Mouse (Mus musculus): Measurements from ENCODE around the gene Slc25a20. TPM values are rescaled to one million over a fixed set of nuclear protein-coding genes. Genes with fewer than 3 reads are reported as not detected.
"Not testable (repeated sequence)": the region's sequence is repeated elsewhere in the genome, so short reads cannot be mapped to it uniquely, and the experiment has no call there.

The Slc25a20 gene
- 40.5 and 43.7 TPM in 2 replicates for total RNA-seq (2017)

- peak; percentile 88 to 94 for ATAC-seq (replicated peaks in 1 of 2; ENCODE audit: insufficient read depth in 1 of 2, low FRiP score in 2 of 2, low TSS enrichment in 1 of 2, low read depth in 1 of 2, poor library complexity in 2 of 2, severe bottlenecking in 2 of 2)
Measured at GRCm38 (mm10) chr9:108661677-108662612, at the start of gene Slc25a20. Slc25a20 (plus strand) TSS chr9:108662088.

- no peak for ATAC-seq (replicated peaks in 1 of 2; ENCODE audit: insufficient read depth in 1 of 2, low FRiP score in 2 of 2, low TSS enrichment in 1 of 2, low read depth in 1 of 2, poor library complexity in 2 of 2, severe bottlenecking in 2 of 2)
Measured at GRCm38 (mm10) chr9:108617301-108617700, 44.6 kb upstream of the Slc25a20 start.

- ATAC-seq (replicated peaks in 1 of 2; ENCODE audit: insufficient read depth in 1 of 2, low FRiP score in 2 of 2, low TSS enrichment in 1 of 2, low read depth in 1 of 2, poor library complexity in 2 of 2, severe bottlenecking in 2 of 2), result no peak
Measured at GRCm38 (mm10) chr9:108626498-108626897, 35.4 kb upstream of the Slc25a20 start.

- no peak for ATAC-seq (replicated peaks in 1 of 2; ENCODE audit: insufficient read depth in 1 of 2, low FRiP score in 2 of 2, low TSS enrichment in 1 of 2, low read depth in 1 of 2, poor library complexity in 2 of 2, severe bottlenecking in 2 of 2)
Measured at GRCm38 (mm10) chr9:108628141-108628540, 33.7 kb upstream of the Slc25a20 start.

- peak in 1 of 2 experiments; percentile 16; a peak in 1 of 4 replicates for ATAC-seq (replicated peaks in 1 of 2; ENCODE audit: insufficient read depth in 1 of 2, low FRiP score in 2 of 2, low TSS enrichment in 1 of 2, low read depth in 1 of 2, poor library complexity in 2 of 2, severe bottlenecking in 2 of 2)
Measured at GRCm38 (mm10) chr9:108630683-108631082, 31.2 kb upstream of the Slc25a20 start.

- ATAC-seq (replicated peaks in 1 of 2; ENCODE audit: insufficient read depth in 1 of 2, low FRiP score in 2 of 2, low TSS enrichment in 1 of 2, low read depth in 1 of 2, poor library complexity in 2 of 2, severe bottlenecking in 2 of 2), result no peak
Measured at GRCm38 (mm10) chr9:108631631-108632256, 30.1 kb upstream of the Slc25a20 start.

GRCm38 (mm10) chr9:108632375-108632774 lies 29.5 kb upstream of the Slc25a20 start:
- ATAC-seq (replicated peaks in 1 of 2; ENCODE audit: insufficient read depth in 1 of 2, low FRiP score in 2 of 2, low TSS enrichment in 1 of 2, low read depth in 1 of 2, poor library complexity in 2 of 2, severe bottlenecking in 2 of 2), result no peak; a peak in 1 of 4 replicates

GRCm38 (mm10) chr9:108633846-108634245 lies 28.0 kb upstream of the Slc25a20 start:
- ATAC-seq (replicated peaks in 1 of 2; ENCODE audit: insufficient read depth in 1 of 2, low FRiP score in 2 of 2, low TSS enrichment in 1 of 2, low read depth in 1 of 2, poor library complexity in 2 of 2, severe bottlenecking in 2 of 2), result no peak

- ATAC-seq (replicated peaks in 1 of 2; ENCODE audit: insufficient read depth in 1 of 2, low FRiP score in 2 of 2, low TSS enrichment in 1 of 2, low read depth in 1 of 2, poor library complexity in 2 of 2, severe bottlenecking in 2 of 2), result no peak
Measured at GRCm38 (mm10) chr9:108635415-108635814, 26.5 kb upstream of the Slc25a20 start.

GRCm38 (mm10) chr9:108639825-108640224 lies 22.1 kb upstream of the Slc25a20 start:
- ATAC-seq (replicated peaks in 1 of 2; ENCODE audit: insufficient read depth in 1 of 2, low FRiP score in 2 of 2, low TSS enrichment in 1 of 2, low read depth in 1 of 2, poor library complexity in 2 of 2, severe bottlenecking in 2 of 2), result no peak

GRCm38 (mm10) chr9:108648166-108648565 lies 13.7 kb upstream of the Slc25a20 start:
- ATAC-seq (replicated peaks in 1 of 2; ENCODE audit: insufficient read depth in 1 of 2, low FRiP score in 2 of 2, low TSS enrichment in 1 of 2, low read depth in 1 of 2, poor library complexity in 2 of 2, severe bottlenecking in 2 of 2), result no peak

GRCm38 (mm10) chr9:108648611-108649560 lies 13.0 kb upstream of the Slc25a20 start, which contains the start of gene Arih2:
Arih2 (minus strand) TSS chr9:108649386.
- peak; percentile 96 to 97 for ATAC-seq (replicated peaks in 1 of 2; ENCODE audit: insufficient read depth in 1 of 2, low FRiP score in 2 of 2, low TSS enrichment in 1 of 2, low read depth in 1 of 2, poor library complexity in 2 of 2, severe bottlenecking in 2 of 2)

- peak; percentile 24 to 41 for ATAC-seq (replicated peaks in 1 of 2; ENCODE audit: insufficient read depth in 1 of 2, low FRiP score in 2 of 2, low TSS enrichment in 1 of 2, low read depth in 1 of 2, poor library complexity in 2 of 2, severe bottlenecking in 2 of 2)
Measured at GRCm38 (mm10) chr9:108649561-108650440, 12.1 kb upstream of the Slc25a20 start.

- no peak for ATAC-seq (replicated peaks in 1 of 2; ENCODE audit: insufficient read depth in 1 of 2, low FRiP score in 2 of 2, low TSS enrichment in 1 of 2, low read depth in 1 of 2, poor library complexity in 2 of 2, severe bottlenecking in 2 of 2)
Measured at GRCm38 (mm10) chr9:108654566-108655464, 7.1 kb upstream of the Slc25a20 start.

GRCm38 (mm10) chr9:108655865-108656264 lies 6.0 kb upstream of the Slc25a20 start:
- ATAC-seq (replicated peaks in 1 of 2; ENCODE audit: insufficient read depth in 1 of 2, low FRiP score in 2 of 2, low TSS enrichment in 1 of 2, low read depth in 1 of 2, poor library complexity in 2 of 2, severe bottlenecking in 2 of 2), result not testable (repeated sequence)

Measured in hematopoietic stem cell, adult 5-6 weeks (primary cell).